Mouse (Mus musculus) adrenal gland, postnatal 14 days (tissue): ENCODE measurements around the gene Mpv17l. TPM values are rescaled to one million over a fixed set of nuclear protein-coding genes. Genes with fewer than 3 reads are reported as not detected.
"Not testable (repeated sequence)": the region's sequence is repeated elsewhere in the genome, so short reads cannot be mapped to it uniquely, and the experiment has no call there.

Experiments used
- DNase-seq: peaks from one replicate; pipeline ENCODE4 v3.0.0; 2021; ENCODE audit warnings: mixed read lengths
- total RNA-seq: library from RNA; stranded (reverse); gene quantifications from 2 replicates; pipeline ENCODE4 v1.2.3, GENCODE M21; 2021

Mpv17l gene
- total RNA-seq, 1 experiment from 2014 or later, result 5.2 TPM

GRCm38 (mm10) chr16:13940139-13940846 is 37.3 kb downstream of the Mpv17l start:
- DNase-seq, result peak; percentile 78

GRCm38 (mm10) chr16:13940847-13941395 is 38.0 kb downstream of the Mpv17l start:
- no peak for DNase-seq

GRCm38 (mm10) chr16:13944178-13944577 is 41.2 kb downstream of the Mpv17l start:
- DNase-seq, result no peak

- no peak for DNase-seq
Measured at GRCm38 (mm10) chr16:13944752-13945151, 41.8 kb downstream of the Mpv17l start.

GRCm38 (mm10) chr16:13945153-13945552 is 42.2 kb downstream of the Mpv17l start:
- DNase-seq, result no peak

GRCm38 (mm10) chr16:13946306-13946705 is 43.3 kb downstream of the Mpv17l start:
- no peak for DNase-seq

GRCm38 (mm10) chr16:13951245-13951644 is 48.3 kb downstream of the Mpv17l start:
- no peak for DNase-seq

- DNase-seq, result no peak
Measured at GRCm38 (mm10) chr16:13962053-13962452, 59.1 kb downstream of the Mpv17l start.

GRCm38 (mm10) chr16:13969096-13969495 is 66.1 kb downstream of the Mpv17l start:
- DNase-seq, result no peak

- no peak for DNase-seq
Measured at GRCm38 (mm10) chr16:13972051-13972450, 69.1 kb downstream of the Mpv17l start.

- not testable (repeated sequence) for DNase-seq
Measured at GRCm38 (mm10) chr16:13976358-13976896, 73.5 kb downstream of the Mpv17l start.

GRCm38 (mm10) chr16:13977026-13977425 is 74.1 kb downstream of the Mpv17l start:
- not testable (repeated sequence) for DNase-seq

GRCm38 (mm10) chr16:13981726-13982125 is 78.8 kb downstream of the Mpv17l start:
- DNase-seq, result not testable (repeated sequence)

- no peak for DNase-seq
Measured at GRCm38 (mm10) chr16:13983161-13983560, 80.2 kb downstream of the Mpv17l start.

- DNase-seq, result no peak
Measured at GRCm38 (mm10) chr16:13986197-13986573, 83.2 kb downstream of the Mpv17l start.

- peak; percentile 38 for DNase-seq
Measured at GRCm38 (mm10) chr16:13986574-13987478, 83.9 kb downstream of the Mpv17l start, which contains the start of the genes 2900011O08Rik and Ifitm7. Gene 2900011O08Rik, plus strand, starts transcription at chr16:13986604. Gene Ifitm7, minus strand, starts transcription at chr16:13986888.

- no peak for DNase-seq
Measured at GRCm38 (mm10) chr16:13992518-13993248, 89.7 kb downstream of the Mpv17l start.

GRCm38 (mm10) chr16:13994076-13994475 is 91.1 kb downstream of the Mpv17l start:
- DNase-seq, result no peak

GRCm38 (mm10) chr16:13994502-13994901 is 91.5 kb downstream of the Mpv17l start:
- DNase-seq, result no peak
